Mouse (Mus musculus): ENCODE data around the gene Ipo11. TPM values are rescaled to one million over a fixed set of nuclear protein-coding genes. Genes with fewer than 3 reads are reported as not detected.

Gene Ipo11
- 10 to 100 TPM; 18.0 to 21.8 TPM for total RNA-seq (2023)

GRCm38 (mm10) chr13:106936256-106937137, at the start of gene Ipo11:
Gene Ipo11, minus strand, starts transcription at chr13:106936958.

GRCm38 (mm10) chr13:106946594-106947540, 10.1 kb upstream of the Ipo11 start, which contains the start of gene Dimt1:
Gene Dimt1, plus strand, starts transcription at chr13:106947127.

Other genes with a start within 250 kb of the Ipo11 start
- 1 to 10 TPM; 7.0 to 7.7 TPM for gene Dimt1, start 10.2 kb upstream of the Ipo11 start, total RNA-seq (2023)
- 10 to 100 TPM; 59.6 to 69.2 TPM for gene Kif2a, start 85.2 kb upstream of the Ipo11 start, total RNA-seq (2023)

Data from neutrophil, adult 83 days (primary cell).